Mouse (Mus musculus) forebrain, embryonic 10.5 days (tissue): Measurements from ENCODE around the gene Astn2. TPM values are rescaled to one million over a fixed set of nuclear protein-coding genes. Genes with fewer than 3 reads are reported as not detected.

Source experiments
- DNase-seq: peaks from one replicate; pipeline ENCODE4 v3.0.0-alpha.2; 2017; ENCODE audit warnings: low spot score; ENCODE audit errors: extremely low spot score
- H3K27ac ChIP-seq: fragments of 300-500 bp; sonication (generic); 2 replicates; pipeline ENCODE4 v1.5.1; 2016; ENCODE audit warnings: mild to moderate bottlenecking
- H3K27me3 ChIP-seq: fragments of 300-500 bp; sonication (generic); 2 replicates; pipeline ENCODE4 v1.6.1; 2016; ENCODE audit warnings: mild to moderate bottlenecking; ENCODE audit not compliant: poor library complexity, severe bottlenecking
- H3K36me3 ChIP-seq: fragments of 300-500 bp; sonication (generic); replicated peaks from 2 replicates; pipeline ENCODE4 v1.6.1; 2016; ENCODE audit warnings: mild to moderate bottlenecking, moderate library complexity
- H3K4me1 ChIP-seq: fragments of 300-500 bp; sonication (generic); 2 replicates; pipeline ENCODE4 v1.6.1; 2016
- H3K4me3 ChIP-seq: fragments of 300-500 bp; sonication (generic); 2 replicates; pipeline ENCODE4 v1.5.1; 2016; ENCODE audit warnings: mild to moderate bottlenecking, moderate library complexity
- H3K9me3 ChIP-seq: fragments of 300-500 bp; sonication (generic); 2 replicates; pipeline ENCODE4 v1.6.1; 2016; ENCODE audit warnings: mild to moderate bottlenecking, moderate library complexity
- WGBS: fragments of 180-500 bp; shearing (Covaris S2); methylation state at CpG from one replicate; pipeline ENCODE4 v1.1.7; 2016; 5-methylcytosine and 5-hydroxymethylcytosine counted together
- polyA plus RNA-seq: library from polyadenylated mRNA; unstranded; fragments of >200 nt; fragmentation: Nextera tagmentation; extraction: Ambion mirVana; gene quantifications from 2 replicates; pipeline ENCODE4 v1.2.1, GENCODE M21; 2016

Gene Astn2
- polyA plus RNA-seq, 1 experiment from 2014 or later: 0.27 TPM

DNA sequence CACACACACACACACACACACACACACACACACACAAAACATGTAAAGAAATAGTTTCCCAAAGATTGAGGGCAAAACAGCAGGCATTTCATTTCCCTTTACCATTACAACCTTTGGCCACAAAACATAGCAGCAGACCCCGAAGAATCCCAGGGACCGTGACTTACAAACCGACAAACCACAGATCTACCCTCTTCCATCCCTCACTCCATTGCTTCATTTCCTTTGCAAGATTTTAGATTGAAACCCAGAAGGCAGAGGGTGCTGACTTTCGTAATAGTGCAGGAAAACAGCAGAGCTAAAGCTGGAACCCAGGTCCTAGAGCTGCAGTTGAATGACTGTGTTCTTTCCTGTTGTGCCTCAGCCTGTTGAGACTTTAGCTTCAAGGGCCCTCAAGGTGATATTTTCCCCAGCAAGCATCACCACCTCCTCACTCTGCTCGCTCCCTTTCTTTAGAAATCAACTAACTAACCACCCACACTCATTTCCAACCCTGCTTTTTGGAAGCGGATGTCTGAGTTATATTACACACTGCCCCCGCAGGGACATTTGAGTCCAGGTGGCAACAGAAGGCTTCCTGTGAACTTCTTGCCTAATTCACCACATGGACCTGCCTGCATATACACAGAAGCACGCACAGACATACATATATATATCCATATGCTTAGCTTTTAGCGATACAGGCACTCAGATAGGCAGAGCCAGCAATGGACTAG, 181.7 kb downstream of the Astn2 start:
- Histone ChIP-seq H3K4me3 (no peak overlapping the region), H3K27ac (no peak overlapping the region), H3K4me1 (peaks cover 5% of the 10 kb centered on the region; the same call in 1 of the 2 replicates), H3K9me3 (no peaks in the 10 kb centered on the region), H3K27me3 (no peaks in the 10 kb centered on the region), H3K36me3 (no peaks in the 10 kb centered on the region)
- DNase-seq: no peak
- 86% methylated on average over 9 of the region's 9 CpGs for WGBS

GRCm38 (mm10) chr4:66215170-66215618, 189.2 kb downstream of the Astn2 start:
- H3K27me3 ChIP-seq: no peaks in the 10 kb centered on the region
- no peak for DNase-seq
- H3K27ac ChIP-seq: no peak overlapping the region
- no peaks in the 10 kb centered on the region for H3K9me3 ChIP-seq
- no peak overlapping the region for H3K4me3 ChIP-seq
- H3K4me1 ChIP-seq: 0 out of 2 replicates have a peak, but pooled peaks cover 6% of the 10 kb centered on the region
- H3K36me3 ChIP-seq: no peaks in the 10 kb centered on the region
- 81% methylated on average over 9 of the region's 9 CpGs for WGBS

- Histone ChIP-seq H3K4me1 (no peaks in the 10 kb centered on the region), H3K36me3 (no peaks in the 10 kb centered on the region), H3K27me3 (no peaks in the 10 kb centered on the region), H3K27ac (no peak overlapping the region), H3K9me3 (no peaks in the 10 kb centered on the region), H3K4me3 (no peak overlapping the region)
- no peak for DNase-seq
- WGBS: 92% methylated on average over 8 of the region's 8 CpGs
Measured at GRCm38 (mm10) chr4:66189636-66190035, 214.8 kb downstream of the Astn2 start.

GRCm38 (mm10) chr4:66175887-66176533, 228.4 kb downstream of the Astn2 start:
- Histone ChIP-seq H3K9me3 (no peaks in the 10 kb centered on the region), H3K4me3 (no peak overlapping the region), H3K27me3 (no peaks in the 10 kb centered on the region), H3K4me1 (peaks cover 8% of the 10 kb centered on the region; the same call in 1 of the 2 replicates), H3K27ac (no peak overlapping the region), H3K36me3 (no peaks in the 10 kb centered on the region)
- DNase-seq: no peak
- WGBS: 79% methylated on average over 14 of the region's 14 CpGs

- H3K27me3 ChIP-seq: no peaks in the 10 kb centered on the region
- DNase-seq: no peak
- 79% methylated on average over 5 of the region's 5 CpGs for WGBS
- H3K4me3 ChIP-seq: no peak overlapping the region
- no peak overlapping the region for H3K27ac ChIP-seq
- no peaks in the 10 kb centered on the region for H3K36me3 ChIP-seq
- H3K9me3 ChIP-seq: no peaks in the 10 kb centered on the region
- H3K4me1 ChIP-seq: peaks cover 7% of the 10 kb centered on the region; the same call in 1 of the 2 replicates
Measured at GRCm38 (mm10) chr4:66171583-66171982, 232.8 kb downstream of the Astn2 start.

DNA sequence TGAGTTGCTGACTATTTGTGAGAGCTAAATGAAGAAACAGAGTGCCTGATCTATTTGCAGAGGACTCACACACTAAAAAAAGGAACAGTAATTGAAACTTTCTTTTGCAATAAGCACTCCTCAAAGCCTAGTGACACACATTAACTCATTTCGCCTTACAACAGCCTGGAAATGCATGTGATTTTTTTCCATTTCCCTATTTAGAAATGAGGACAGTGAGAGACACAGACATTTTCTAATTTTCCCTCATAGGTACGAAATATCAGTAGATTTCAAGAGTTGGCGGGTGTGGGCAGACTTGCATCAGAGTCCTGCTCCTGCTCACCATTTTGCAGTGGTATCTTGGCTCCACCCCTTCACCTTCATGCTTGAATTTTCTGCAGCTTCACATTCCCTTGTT, 233.6 kb downstream of the Astn2 start:
- 92% methylated on average over 3 of the region's 3 CpGs for WGBS

GRCm38 (mm10) chr4:66169485-66169884, 234.9 kb downstream of the Astn2 start:
- Histone ChIP-seq H3K4me1 (0 out of 2 replicates have a peak, but pooled peaks cover 5% of the 10 kb centered on the region), H3K27ac (no peak overlapping the region), H3K36me3 (no peaks in the 10 kb centered on the region), H3K27me3 (no peaks in the 10 kb centered on the region), H3K4me3 (no peak overlapping the region), H3K9me3 (no peaks in the 10 kb centered on the region)
- 77% methylated on average over 2 of the region's 2 CpGs for WGBS
- DNase-seq: no peak

More for the DNA sequence above, 233.6 kb downstream of the Astn2 start:
- no peak overlapping the region for H3K27ac ChIP-seq
- H3K36me3 ChIP-seq: no peaks in the 10 kb centered on the region
- H3K4me1 ChIP-seq: 0 out of 2 replicates have a peak, but pooled peaks cover 5% of the 10 kb centered on the region
- no peaks in the 10 kb centered on the region for H3K9me3 ChIP-seq
- H3K27me3 ChIP-seq: no peaks in the 10 kb centered on the region
- DNase-seq: no peak
- H3K4me3 ChIP-seq: no peak overlapping the region

- H3K9me3 ChIP-seq: no peaks in the 10 kb centered on the region
- H3K27ac ChIP-seq: no peak overlapping the region
- no peak for DNase-seq
- H3K4me1 ChIP-seq: no peaks in the 10 kb centered on the region
- WGBS: 84% methylated on average over 3 of the region's 3 CpGs
- H3K27me3 ChIP-seq: no peaks in the 10 kb centered on the region
- no peak overlapping the region for H3K4me3 ChIP-seq
- H3K36me3 ChIP-seq: no peaks in the 10 kb centered on the region
Measured at GRCm38 (mm10) chr4:66158714-66159113, 245.7 kb downstream of the Astn2 start.

DNA sequence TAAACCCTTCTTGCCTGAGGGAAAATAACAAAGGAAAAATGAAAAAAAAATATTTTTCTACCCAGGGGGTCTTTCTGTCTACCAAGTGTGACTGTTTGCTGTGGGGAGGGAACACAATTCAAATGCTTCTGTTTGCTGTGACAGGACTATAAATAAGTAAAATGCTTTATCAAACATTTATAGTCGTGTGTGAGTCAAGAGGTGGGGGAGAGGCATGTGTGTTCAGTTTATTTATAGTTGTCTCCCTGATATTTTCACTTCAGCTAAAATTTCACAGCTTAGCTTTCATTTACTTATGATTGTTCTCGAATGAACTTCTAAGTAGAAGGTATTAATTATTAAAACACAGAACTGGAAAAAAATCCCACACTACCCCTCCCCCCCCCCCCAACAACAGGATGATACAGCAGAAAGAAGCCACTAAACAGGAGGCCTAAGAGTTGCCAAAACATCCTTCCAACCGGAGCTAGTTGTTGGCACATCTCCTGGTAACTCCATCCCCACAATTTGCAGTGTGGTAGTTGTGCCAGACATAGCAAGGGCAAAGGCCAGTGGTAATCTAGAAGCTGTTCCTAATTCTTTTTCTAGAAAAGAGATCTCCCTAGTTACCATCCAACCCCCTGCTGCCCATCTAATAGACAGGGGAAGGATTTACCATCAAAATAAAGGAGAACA, 246.8 kb downstream of the Astn2 start:
- Histone ChIP-seq H3K9me3 (no peaks in the 10 kb centered on the region), H3K4me3 (no peak overlapping the region), H3K36me3 (no peaks in the 10 kb centered on the region), H3K27ac (no peak overlapping the region), H3K27me3 (no peaks in the 10 kb centered on the region), H3K4me1 (no peaks in the 10 kb centered on the region)
- DNase-seq: no peak
- 81% methylated on average over 3 of the region's 3 CpGs for WGBS

- WGBS: 93% methylated on average over 5 of the region's 5 CpGs
- Histone ChIP-seq H3K27me3 (no peaks in the 10 kb centered on the region), H3K27ac (no peak overlapping the region), H3K36me3 (no peaks in the 10 kb centered on the region), H3K9me3 (no peaks in the 10 kb centered on the region), H3K4me3 (no peak overlapping the region), H3K4me1 (no peaks in the 10 kb centered on the region)
- DNase-seq: no peak
Measured at GRCm38 (mm10) chr4:66146546-66146945, 257.9 kb downstream of the Astn2 start.

GRCm38 (mm10) chr4:66126181-66126580, 278.2 kb downstream of the Astn2 start:
- Histone ChIP-seq H3K9me3 (no peaks in the 10 kb centered on the region), H3K4me1 (no peaks in the 10 kb centered on the region), H3K4me3 (no peak overlapping the region), H3K36me3 (no peaks in the 10 kb centered on the region), H3K27ac (no peak overlapping the region), H3K27me3 (no peaks in the 10 kb centered on the region)
- no peak for DNase-seq
- 90% methylated on average over 3 of the region's 3 CpGs for WGBS

DNA sequence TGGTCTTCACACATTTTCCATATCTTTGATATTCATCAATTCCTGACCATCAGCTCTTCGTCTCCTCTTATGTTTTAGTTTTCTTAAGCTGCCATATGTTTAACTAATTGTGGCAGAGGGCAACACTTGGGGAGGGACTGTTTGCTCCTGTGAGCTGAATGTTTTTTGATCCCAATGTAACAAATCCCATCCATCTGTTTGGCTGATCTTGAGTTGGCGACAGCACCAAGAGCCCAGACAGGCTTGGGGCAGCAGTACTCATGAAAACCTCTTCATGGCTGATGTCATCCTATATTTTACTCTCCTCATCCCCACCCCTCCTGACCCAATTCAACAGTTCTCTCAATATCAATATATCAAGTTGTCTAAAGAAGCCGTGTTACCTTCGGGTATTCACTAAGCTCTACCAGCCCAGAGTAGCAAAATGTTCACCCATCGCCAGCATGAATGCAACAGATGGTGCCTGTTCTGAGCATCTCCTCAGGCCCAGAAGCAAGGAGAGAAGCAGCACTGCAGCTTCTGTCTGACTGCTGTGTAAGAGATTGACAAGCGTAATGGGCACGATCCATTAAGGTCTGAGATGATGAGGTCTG, 281.5 kb downstream of the Astn2 start:
- DNase-seq: no peak
- WGBS: 96% methylated on average over 7 of the region's 7 CpGs
- Histone ChIP-seq H3K27ac (no peak overlapping the region), H3K9me3 (no peaks in the 10 kb centered on the region), H3K4me1 (no peaks in the 10 kb centered on the region), H3K36me3 (no peaks in the 10 kb centered on the region), H3K27me3 (no peaks in the 10 kb centered on the region), H3K4me3 (no peak overlapping the region)
